Mouse (Mus musculus) CH12F3 (cell line): ENCODE data around the gene Lrrc7.
"Not testable (repeated sequence)": the region's sequence is repeated elsewhere in the genome, so short reads cannot be mapped to it uniquely, and the experiment has no call there.

Experiments used
- in situ Hi-C: fragments of 300-500 bp; cut with MboI; formaldehyde crosslinking; loops from 2 replicates; pipeline ENCODE4 v1.14.3; 2020; ENCODE audit warnings: low sequenced_read_pairs

The Lrrc7 gene

GRCm38 (mm10) chr3:158174880-158175735 lies 386.9 kb downstream of the Lrrc7 start:
- in situ Hi-C loops: no loop called here

GRCm38 (mm10) chr3:158169180-158169579 lies 392.8 kb downstream of the Lrrc7 start:
- in situ Hi-C loops: no loop called here

- in situ Hi-C loops: no loop called here
Observed at GRCm38 (mm10) chr3:158168454-158168853, 393.6 kb downstream of the Lrrc7 start.

- in situ Hi-C loops: no loop called here
Observed at GRCm38 (mm10) chr3:158165004-158165403, 397.0 kb downstream of the Lrrc7 start.

GRCm38 (mm10) chr3:158164452-158164851 lies 397.6 kb downstream of the Lrrc7 start:
- in situ Hi-C loops: no loop called here

GRCm38 (mm10) chr3:158163127-158163526 lies 398.9 kb downstream of the Lrrc7 start:
- in situ Hi-C loops: no loop called here

- in situ Hi-C loops: no loop called here
Observed at GRCm38 (mm10) chr3:158161924-158162490, 400.0 kb downstream of the Lrrc7 start.

- in situ Hi-C loops: no loop called here
Observed at GRCm38 (mm10) chr3:158155515-158156286, 406.3 kb downstream of the Lrrc7 start.

GRCm38 (mm10) chr3:158154134-158154533 lies 407.9 kb downstream of the Lrrc7 start:
- in situ Hi-C loops: no loop called here

- in situ Hi-C loops: no loop called here
Observed at GRCm38 (mm10) chr3:158148998-158149397, 413.0 kb downstream of the Lrrc7 start.

GRCm38 (mm10) chr3:158140629-158141028 lies 421.4 kb downstream of the Lrrc7 start:
- in situ Hi-C loops: no loop called here

GRCm38 (mm10) chr3:158137796-158138195 lies 424.2 kb downstream of the Lrrc7 start:
- in situ Hi-C loops: no loop called here

GRCm38 (mm10) chr3:158131672-158132071 lies 430.3 kb downstream of the Lrrc7 start:
- in situ Hi-C loops: no loop called here

- in situ Hi-C loops: no loop called here
Observed at GRCm38 (mm10) chr3:158131233-158131632, 430.8 kb downstream of the Lrrc7 start.

- in situ Hi-C loops: no loop called here
Observed at GRCm38 (mm10) chr3:158122899-158123298, 439.1 kb downstream of the Lrrc7 start.

- in situ Hi-C loops: no loop called here
Observed at GRCm38 (mm10) chr3:158105260-158105659, 456.8 kb downstream of the Lrrc7 start.

- in situ Hi-C loops: no loop called here
Observed at GRCm38 (mm10) chr3:158103467-158103866, 458.6 kb downstream of the Lrrc7 start.

- in situ Hi-C loops: not testable (repeated sequence)
Observed at GRCm38 (mm10) chr3:158102530-158102929, 459.5 kb downstream of the Lrrc7 start.

GRCm38 (mm10) chr3:158102043-158102442 lies 460.0 kb downstream of the Lrrc7 start:
- in situ Hi-C loops: not testable (repeated sequence)

- in situ Hi-C loops: no loop called here
Observed at GRCm38 (mm10) chr3:158093919-158094318, 468.1 kb downstream of the Lrrc7 start.

- in situ Hi-C loops: no loop called here
Observed at GRCm38 (mm10) chr3:158091601-158092000, 470.4 kb downstream of the Lrrc7 start.

GRCm38 (mm10) chr3:158077828-158078227 lies 484.2 kb downstream of the Lrrc7 start:
- in situ Hi-C loops: no loop called here
